Mouse (Mus musculus) CH12.LX (cell line): ENCODE measurements around the gene Gm49342. TPM values are rescaled to one million over a fixed set of nuclear protein-coding genes. Genes with fewer than 3 reads are reported as not detected.

Source experiments
- DNase-seq: peaks from one replicate; pipeline ENCODE4 v3.0.0-alpha.2; 2013; ENCODE audit errors: extremely low read depth
- H3K27ac ChIP-seq: 2 replicates; pipeline ENCODE4 v1.5.1; 2012; ENCODE audit warnings: low read depth, mild to moderate bottlenecking, control low read depth, moderate library complexity; ENCODE audit not compliant: insufficient read depth
- H3K27me3 ChIP-seq: replicated peaks from 2 replicates; pipeline ENCODE3; 2012; ENCODE audit warnings: inconsistent platforms
- H3K36me3 ChIP-seq, 2 experiments: replicated peaks in 1 of 2; 2 replicates each; pipeline versions ENCODE3 to v1.6.1; 2012; ENCODE audit warnings: inconsistent platforms in 1 of 2, low read length in 1 of 2, mild to moderate bottlenecking in 1 of 2, mixed read lengths in 1 of 2, moderate library complexity in 1 of 2; ENCODE audit not compliant: control insufficient read depth in 1 of 2, insufficient read depth in 1 of 2
- H3K4me1 ChIP-seq, 2 experiments: 2 replicates each; pipeline ENCODE4 v1.6.1; 2012; ENCODE audit warnings: inconsistent platforms in 1 of 2, moderate library complexity in 1 of 2; ENCODE audit not compliant: insufficient read depth in 2 of 2, control insufficient read depth in 1 of 2
- H3K4me2 ChIP-seq: 2 replicates; pipeline ENCODE4 v1.6.1; 2012; ENCODE audit warnings: low read depth, mild to moderate bottlenecking, control low read depth; ENCODE audit not compliant: poor library complexity, insufficient read depth, severe bottlenecking
- H3K4me3 ChIP-seq, 3 experiments: fragments of 150-350 bp in 1 of 3; sonication (generic) in 1 of 3; replicated peaks in 1 of 3; 2 replicates each; pipeline versions ENCODE3 to v1.5.1; 2011 to 2012; ENCODE audit warnings: low read depth in 2 of 3, low read length in 2 of 3, mild to moderate bottlenecking in 2 of 3, moderate library complexity in 2 of 3, control low read depth in 1 of 3, improper control_type of control experiment in 1 of 3, inconsistent platforms in 1 of 3, mixed read lengths in 1 of 3; ENCODE audit not compliant: poor library complexity in 1 of 3
- H3K79me2 ChIP-seq: replicated peaks from 2 replicates; pipeline ENCODE4 v1.6.1; 2012; ENCODE audit warnings: mild to moderate bottlenecking, moderate library complexity; ENCODE audit not compliant: control insufficient read depth, poor library complexity, insufficient read depth, severe bottlenecking; ENCODE audit errors: extremely low read depth
- H3K9ac ChIP-seq: 2 replicates; pipeline ENCODE4 v1.6.1; 2012; ENCODE audit warnings: low read depth, mild to moderate bottlenecking, control low read depth, moderate library complexity; ENCODE audit not compliant: insufficient read depth
- H3K9me3 ChIP-seq: replicated peaks from 2 replicates; pipeline ENCODE3; 2012; ENCODE audit warnings: low read length, inconsistent platforms, mixed read lengths
- BHLHE40 ChIP-seq: IDR thresholded peaks from 2 replicates; pipeline ENCODE4 v1.6.1; 2011; ENCODE audit warnings: mild to moderate bottlenecking, low read depth, low read length, improper control_type of control experiment
- CHD2 ChIP-seq: IDR thresholded peaks from 2 replicates; pipeline ENCODE4 v1.6.1; 2011; ENCODE audit warnings: low read length, improper control_type of control experiment
- E2F4 ChIP-seq: IDR thresholded peaks from 2 replicates; pipeline ENCODE4 v1.6.1; 2011; ENCODE audit warnings: low read depth, low read length, improper control_type of control experiment; ENCODE audit not compliant: insufficient replicate concordance
- ELF1 ChIP-seq: IDR thresholded peaks from 2 replicates; pipeline ENCODE4 v1.6.1; 2014; ENCODE audit warnings: low read depth, mild to moderate bottlenecking, inconsistent platforms, low read length, improper control_type of control experiment
- ETS1 ChIP-seq: conservative IDR thresholded peaks from 2 replicates; pipeline ENCODE4 v1.6.1; 2012; ENCODE audit warnings: low read depth, mild to moderate bottlenecking, inconsistent platforms, low read length, improper control_type of control experiment, moderate library complexity
- GABPA ChIP-seq: IDR thresholded peaks from 2 replicates; pipeline ENCODE4 v1.6.1; 2012; ENCODE audit warnings: low read depth, low read length, improper control_type of control experiment, inconsistent platforms; ENCODE audit not compliant: insufficient replicate concordance
- IRF4 ChIP-seq: IDR thresholded peaks from 2 replicates; pipeline ENCODE4 v1.6.1; 2014; ENCODE audit warnings: low read depth, mild to moderate bottlenecking, inconsistent platforms, low read length, improper control_type of control experiment
- JUND ChIP-seq: conservative IDR thresholded peaks from 2 replicates; pipeline ENCODE4 v1.6.1; 2011; ENCODE audit warnings: low read depth, low read length, improper control_type of control experiment
- KAT2A ChIP-seq: IDR thresholded peaks from 2 replicates; pipeline ENCODE4 v1.6.1; 2012; ENCODE audit warnings: low read length, improper control_type of control experiment, inconsistent platforms; ENCODE audit not compliant: insufficient replicate concordance
- MAFK ChIP-seq: IDR thresholded peaks from 2 replicates; pipeline ENCODE4 v1.6.1; 2011; ENCODE audit warnings: low read length, improper control_type of control experiment; ENCODE audit not compliant: insufficient replicate concordance
- MAX ChIP-seq: IDR thresholded peaks from 2 replicates; pipeline ENCODE4 v1.6.1; 2011; ENCODE audit warnings: low read length, improper control_type of control experiment
- MAZ ChIP-seq: IDR thresholded peaks from 2 replicates; pipeline ENCODE4 v1.6.1; 2012; ENCODE audit warnings: low read depth, mild to moderate bottlenecking, inconsistent platforms, low read length, improper control_type of control experiment, moderate library complexity
- MEF2A ChIP-seq: IDR thresholded peaks from 2 replicates; pipeline ENCODE4 v1.6.1; 2014; ENCODE audit warnings: low read depth, mild to moderate bottlenecking, inconsistent platforms, low read length, improper control_type of control experiment, borderline replicate concordance
- MYC ChIP-seq: IDR thresholded peaks from 2 replicates; pipeline ENCODE4 v1.6.1; 2011; ENCODE audit warnings: low read depth, mild to moderate bottlenecking, improper control_type of control experiment, low read length
- NELFE ChIP-seq: IDR thresholded peaks from 2 replicates; pipeline ENCODE4 v1.6.1; 2011; ENCODE audit warnings: low read depth, low read length, improper control_type of control experiment
- PAX5 ChIP-seq: IDR thresholded peaks from 2 replicates; pipeline ENCODE4 v1.6.1; 2012; ENCODE audit warnings: low read length, inconsistent platforms, mixed read lengths
- POLR2AphosphoS2 ChIP-seq: IDR thresholded peaks from 2 replicates; pipeline ENCODE4 v1.6.1; 2011; ENCODE audit warnings: low read depth, low read length, improper control_type of control experiment
- RAD21 ChIP-seq: IDR thresholded peaks from 2 replicates; pipeline ENCODE4 v1.6.1; 2011; ENCODE audit warnings: low read depth, mild to moderate bottlenecking, low read length, improper control_type of control experiment, moderate library complexity
- RCOR1 ChIP-seq: conservative IDR thresholded peaks from 2 replicates; pipeline ENCODE4 v1.6.1; 2012; ENCODE audit warnings: low read depth, mild to moderate bottlenecking, inconsistent platforms, low read length, improper control_type of control experiment
- SIN3A ChIP-seq: IDR thresholded peaks from 2 replicates; pipeline ENCODE4 v1.6.1; 2012; ENCODE audit warnings: low read length, improper control_type of control experiment, inconsistent platforms
- SMC3 ChIP-seq: IDR thresholded peaks from 2 replicates; pipeline ENCODE4 v1.6.1; 2011; ENCODE audit warnings: low read depth, low read length, improper control_type of control experiment
- TBP ChIP-seq: conservative IDR thresholded peaks from 2 replicates; pipeline ENCODE4 v1.6.1; 2011; ENCODE audit warnings: low read depth, low read length, improper control_type of control experiment
- TCF12 ChIP-seq: IDR thresholded peaks from 2 replicates; pipeline ENCODE4 v1.6.1; 2014; ENCODE audit warnings: low read depth, mild to moderate bottlenecking, inconsistent platforms, low read length, improper control_type of control experiment
- UBTF ChIP-seq: IDR thresholded peaks from 2 replicates; pipeline ENCODE4 v1.6.1; 2012; ENCODE audit warnings: low read depth, mild to moderate bottlenecking, inconsistent platforms, low read length, improper control_type of control experiment, moderate library complexity
- USF2 ChIP-seq: conservative IDR thresholded peaks from 2 replicates; pipeline ENCODE4 v1.6.1; 2011; ENCODE audit warnings: low read depth, low read length, improper control_type of control experiment
- ZMIZ1 ChIP-seq: IDR thresholded peaks from 2 replicates; pipeline ENCODE4 v1.6.1; 2012; ENCODE audit warnings: low read depth, mild to moderate bottlenecking, inconsistent platforms, low read length, improper control_type of control experiment
- ZNF384 ChIP-seq: IDR thresholded peaks from 2 replicates; pipeline ENCODE4 v1.6.1; 2012; ENCODE audit warnings: low read depth, low read length, improper control_type of control experiment, inconsistent platforms
- dilution Hi-C: fragments of 300-500 bp; cut with MboI; formaldehyde crosslinking; loops from 2 replicates; pipeline ENCODE4 v1.14.3; 2020; ENCODE audit warnings: low sequenced_read_pairs; ENCODE audit not compliant: extremely low pct_unique_long_range_greater_than_20kb, extremely low pct_ligation_motif_present
- in situ Hi-C: fragments of 300-500 bp; cut with MboI; formaldehyde crosslinking; loops from 3 replicates; pipeline ENCODE4 v1.14.3; 2019; ENCODE audit warnings: low sequenced_read_pairs, low pct_ligation_motif_present, low pct_unique_long_range_greater_than_20kb, mixed read lengths
- polyA plus RNA-seq: library from polyadenylated mRNA; unstranded; fragments of >175 nt; gene quantifications from 2 replicates; pipeline ENCODE4 v1.2.1, GENCODE M21; 2012; ENCODE audit warnings: low read depth; ENCODE audit not compliant: insufficient read length
- total RNA-seq, 2 experiments: library from RNA; depleted of rRNA; stranded (reverse); fragments of 300-350 nt in 1 of 2; fragments of >200 nt in 1 of 2; gene quantifications; 2 replicates each; pipeline ENCODE4 v1.2.3; 2012 to 2014

Gm49342 gene
- total and polyA plus RNA-seq, 3 experiments = 50.6 to 120 TPM; not detected in 1

GRCm38 (mm10) chr14:50924281-50925064 lies 19.8 kb upstream of the Gm49342 start, which contains the start of the genes Osgep and Apex1 (continued):
- TF ChIP-seq MYC (peak; percentile 99), JUND (no peak)

GRCm38 (mm10) chr14:50925111-50925920 lies 19.0 kb upstream of the Gm49342 start:
- peak overlapping the region; percentile 88 for H3K27ac ChIP-seq
- peak overlapping the region; percentile 25 for H3K4me2 ChIP-seq
- DNase-seq = peak; percentile 40
- H3K9me3 ChIP-seq = no peaks in the 10 kb centered on the region
- peak overlapping the region; percentile 61 for H3K9ac ChIP-seq
- dilution Hi-C loops (no loop called here), in situ Hi-C loops (no loop called here)
- H3K79me2 ChIP-seq = peaks cover 19% of the 10 kb centered on the region
- peaks cover 0 to 45% of the 10 kb centered on the region in 2 experiments; a peak in 2 of 4 replicates for H3K4me1 ChIP-seq
- TF ChIP-seq JUND (no peak), ZMIZ1 (no peak), USF2 (no peak), GABPA (no peak), RCOR1 (no peak), ELF1 (peak; percentile 22; the same call in 1 of the 2 replicates), MAX (no peak), MEF2A (peak; percentile 5; the same call in 1 of the 2 replicates), SMC3 (no peak), RAD21 (no peak), IRF4 (no peak), TBP (no peak), TCF12 (no peak), SIN3A (no peak), PAX5 (no peak), MYC (no peak), KAT2A (no peak), POLR2AphosphoS2 (no peak), MAZ (no peak), E2F4 (peak; percentile 9; the same call in 1 of the 2 replicates), BHLHE40 (no peak), UBTF (no peak), MAFK (no peak), NELFE (no peak), CHD2 (peak; percentile 59), ZNF384 (no peak), ETS1 (no peak)
- peak overlapping the region; percentile 73 to 97 (median 85) for H3K4me3 ChIP-seq
- H3K36me3 ChIP-seq = peaks cover 31 to 46% of the 10 kb centered on the region in 2 experiments
- H3K27me3 ChIP-seq = no peaks in the 10 kb centered on the region
